Mouse (Mus musculus) heart, embryonic 16.5 days (tissue): ENCODE measurements around the gene Nme7. TPM values are rescaled to one million over a fixed set of nuclear protein-coding genes. Genes with fewer than 3 reads are reported as not detected.

ENCODE experiments used
- polyA plus RNA-seq: library from polyadenylated mRNA; unstranded; fragments of >200 nt; fragmentation: Nextera tagmentation; extraction: Ambion mirVana; gene quantifications from 2 replicates; pipeline ENCODE4 v1.2.1, GENCODE M21; 2015

The Nme7 gene
- polyA plus RNA-seq, 1 experiment from 2014 or later = 21.9 TPM

Other genes with a start within 250 kb of the Nme7 start
- 9.6 and 21.8 TPM in 2 replicates for gene Sell, start 242.1 kb upstream of the Nme7 start, polyA plus RNA-seq
- 0.34 and 0.38 TPM in 2 replicates for gene Selp, start 188.9 kb upstream of the Nme7 start, polyA plus RNA-seq
- gene F5, start 152.3 kb upstream of the Nme7 start, polyA plus RNA-seq = 0.21 TPM in 2 replicates
- 7.5 and 8.3 TPM in 2 replicates for gene Slc19a2, start 55.1 kb upstream of the Nme7 start, polyA plus RNA-seq
- gene Ccdc181, start 28.5 kb upstream of the Nme7 start, polyA plus RNA-seq = 10.8 and 10.9 TPM in 2 replicates
- gene Blzf1, start 3.4 kb downstream of the Nme7 start, polyA plus RNA-seq = 27.8 and 30.2 TPM in 2 replicates
- gene Atp1b1, start 154.2 kb downstream of the Nme7 start, polyA plus RNA-seq = 298 and 306 TPM in 2 replicates